Mouse (Mus musculus) intestine, embryonic 15.5 days (tissue): ENCODE data around the gene Rtcb. TPM values are rescaled to one million over a fixed set of nuclear protein-coding genes. Genes with fewer than 3 reads are reported as not detected.

Experiments used
- ATAC-seq: fragments of 200-750 bp; cut with Nextera tagmentation; 2 replicates; pipeline ENCODE4 v1.8.0; 2017; ENCODE audit warnings: moderate TSS enrichment, moderate library complexity
- H3K27ac ChIP-seq: fragments of 300-500 bp; sonication (generic); 2 replicates; pipeline ENCODE4 v1.5.1; 2015; ENCODE audit warnings: mild to moderate bottlenecking, inconsistent platforms
- H3K27me3 ChIP-seq: fragments of 300-500 bp; sonication (generic); replicated peaks from 2 replicates; pipeline ENCODE4 v1.6.1; 2015; ENCODE audit warnings: inconsistent platforms
- H3K36me3 ChIP-seq: fragments of 300-500 bp; sonication (generic); 2 replicates; pipeline ENCODE4 v1.6.1; 2015; ENCODE audit warnings: inconsistent platforms
- H3K4me1 ChIP-seq: fragments of 300-500 bp; sonication (generic); replicated peaks from 2 replicates; pipeline ENCODE4 v1.6.1; 2015; ENCODE audit warnings: inconsistent platforms
- H3K4me2 ChIP-seq: fragments of 300-500 bp; sonication (generic); replicated peaks from 2 replicates; pipeline ENCODE4 v1.6.1; 2015; ENCODE audit warnings: mild to moderate bottlenecking, inconsistent platforms
- H3K4me3 ChIP-seq: fragments of 300-500 bp; sonication (generic); replicated peaks from 2 replicates; pipeline ENCODE4 v1.5.1; 2015; ENCODE audit warnings: inconsistent platforms
- H3K9ac ChIP-seq: fragments of 300-500 bp; sonication (generic); 2 replicates; pipeline ENCODE4 v1.6.1; 2015; ENCODE audit warnings: inconsistent platforms
- H3K9me3 ChIP-seq: fragments of 300-500 bp; sonication (generic); 2 replicates; pipeline ENCODE4 v1.6.1; 2016; ENCODE audit warnings: inconsistent platforms
- WGBS: fragments of 180-500 bp; shearing (Covaris S2); methylation state at CpG from one replicate; pipeline ENCODE4 v1.1.7; 2015; 5-methylcytosine and 5-hydroxymethylcytosine counted together
- polyA plus RNA-seq: library from polyadenylated mRNA; unstranded; fragments of >200 nt; fragmentation: Nextera tagmentation; extraction: Ambion mirVana; gene quantifications from 2 replicates; pipeline ENCODE4 v1.2.1, GENCODE M21; 2015

Gene Rtcb
- polyA plus RNA-seq, 1 experiment from 2014 or later, result 165 TPM

GRCm38 (mm10) chr10:85929208-85929591 is 28.4 kb downstream of the Rtcb start:
- H3K36me3 ChIP-seq, result no peaks in the 10 kb centered on the region
- no peak overlapping the region for H3K9ac ChIP-seq
- H3K9me3 ChIP-seq, result no peaks in the 10 kb centered on the region
- no peak for ATAC-seq
- WGBS, result 44% methylated on average over 11 of the region's 11 CpGs
- peak overlapping the region; percentile 95 for H3K4me2 ChIP-seq
- peaks cover 11% of the 10 kb centered on the region; the same call in 1 of the 2 replicates for H3K4me1 ChIP-seq
- H3K4me3 ChIP-seq, result no peak overlapping the region
- H3K27ac ChIP-seq, result no peak overlapping the region
- H3K27me3 ChIP-seq, result peaks cover 13% of the 10 kb centered on the region

GRCm38 (mm10) chr10:85928499-85929207 is 29.0 kb downstream of the Rtcb start:
- peak overlapping the region; percentile 95 for H3K4me2 ChIP-seq
- no peaks in the 10 kb centered on the region for H3K36me3 ChIP-seq
- peak; percentile 92 for ATAC-seq
- H3K4me1 ChIP-seq, result peaks cover 11% of the 10 kb centered on the region; the same call in 1 of the 2 replicates
- H3K27me3 ChIP-seq, result peaks cover 13% of the 10 kb centered on the region
- no peaks in the 10 kb centered on the region for H3K9me3 ChIP-seq
- peak overlapping the region; percentile 34 for H3K9ac ChIP-seq
- peak overlapping the region; percentile 54 for H3K4me3 ChIP-seq
- 1% methylated on average over 63 of the region's 63 CpGs for WGBS
- H3K27ac ChIP-seq, result no peak overlapping the region

- peaks cover 11% of the 10 kb centered on the region; the same call in 1 of the 2 replicates for H3K4me1 ChIP-seq
- WGBS, result 2% methylated on average over 23 of the region's 23 CpGs
- no peaks in the 10 kb centered on the region for H3K36me3 ChIP-seq
- peak within 1 kb of the TSS; percentile 54 for H3K4me3 ChIP-seq
- ATAC-seq, result peak; percentile 9; the same call in 1 of the 2 replicates
- H3K4me2 ChIP-seq, result peak within 1 kb of the TSS; percentile 95
- peaks cover 13% of the 10 kb centered on the region for H3K27me3 ChIP-seq
- H3K9ac ChIP-seq, result peak within 1 kb of the TSS; percentile 34
- no peak within 1 kb of the TSS for H3K27ac ChIP-seq
- H3K9me3 ChIP-seq, result no peaks in the 10 kb centered on the region
Observed at GRCm38 (mm10) chr10:85927676-85928445, 29.8 kb downstream of the Rtcb start, which contains the start of gene Ascl4. TSS of gene Ascl4 (plus strand) at chr10:85927681.

GRCm38 (mm10) chr10:85916498-85917309 is 40.9 kb downstream of the Rtcb start, which contains the start of gene Prdm4:
TSS of gene Prdm4 (minus strand) at chr10:85917142.
- H3K4me3 ChIP-seq, result peak within 1 kb of the TSS; percentile 96
- peaks cover 14% of the 10 kb centered on the region; the same call in 1 of the 2 replicates for H3K36me3 ChIP-seq
- H3K9ac ChIP-seq, result peak within 1 kb of the TSS; percentile 93
- H3K27ac ChIP-seq, result peak within 1 kb of the TSS; percentile 88
- peak; percentile 99 for ATAC-seq
- no peaks in the 10 kb centered on the region for H3K9me3 ChIP-seq
- no peaks in the 10 kb centered on the region for H3K27me3 ChIP-seq
- H3K4me2 ChIP-seq, result peak within 1 kb of the TSS; percentile 71
- peaks cover 11% of the 10 kb centered on the region for H3K4me1 ChIP-seq
- WGBS, result under 1% methylated on average over 86 of the region's 90 CpGs

Other genes starting within 250 kb of the Rtcb start
- gene Pwp1, start 128.3 kb downstream of the Rtcb start, polyA plus RNA-seq, result 64.0 and 65.6 TPM in 2 replicates
- gene Prdm4, start 40.7 kb downstream of the Rtcb start, polyA plus RNA-seq, result 16.2 TPM in 2 replicates
- gene Ascl4, start 30.1 kb downstream of the Rtcb start, polyA plus RNA-seq, result 0.15 TPM in 1 of 2 replicates, not detected in the other
- 0.11 TPM in 2 replicates for gene Bpifc, start 54.1 kb upstream of the Rtcb start, polyA plus RNA-seq
- 29.5 and 30.0 TPM in 2 replicates for gene Fbxo7, start 64.1 kb upstream of the Rtcb start, polyA plus RNA-seq